Mouse (Mus musculus): ENCODE measurements at regions not wholly inside any gene's neighbourhood (a gene's known extent, or its start where the extent isn't known, plus 50 kb on each side); places are given as distances from the start of the nearest gene placed in this dataset.

DNA sequence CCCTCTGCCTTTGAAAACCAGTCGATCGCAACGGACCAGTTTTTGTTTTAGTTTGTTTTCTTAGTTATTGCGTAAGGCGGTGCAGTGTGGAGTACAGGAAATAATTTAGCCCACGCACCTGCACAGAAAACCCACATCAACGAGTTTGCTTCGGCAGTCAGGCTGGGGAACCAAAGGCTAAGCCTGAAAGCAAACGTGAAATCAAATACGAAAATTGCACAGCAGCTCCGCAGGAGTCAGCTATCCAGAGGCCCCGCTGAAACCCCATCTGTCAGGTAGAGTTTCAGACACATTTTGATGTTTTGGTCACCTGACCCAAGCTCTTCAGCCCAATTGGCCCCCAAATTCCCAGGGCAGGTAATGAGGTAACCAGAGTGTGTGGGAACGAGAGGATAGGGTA, 435.6 kb upstream of the Atp11b start:
- TF ChIP-seq CTCF (IDR thresholded peaks at IDR 0.05; ENCODE audit: borderline replicate concordance, insufficient read depth, low read length) (no peak), POLR2A (IDR thresholded peaks at IDR 0.05; ENCODE audit: low read depth, low read length) (no peak)
